Mouse (Mus musculus) bone marrow, adult 2 months (tissue): ENCODE data around the gene Myef2.

ENCODE experiments used
- CTCF ChIP-seq: fragments of 200-500 bp; IDR thresholded peaks from 2 replicates; pipeline ENCODE4 v1.5.1; 2011; ENCODE audit warnings: low read length, control low read depth; ENCODE audit not compliant: control insufficient read depth, insufficient read depth
- POLR2A ChIP-seq: fragments of 200-500 bp; IDR thresholded peaks from 2 replicates; pipeline ENCODE4 v1.6.1; 2011; ENCODE audit warnings: low read depth, mild to moderate bottlenecking, control low read depth, low read length, borderline replicate concordance; ENCODE audit not compliant: control insufficient read depth

- TF ChIP-seq CTCF (no peak), POLR2A (no peak)
Measured at GRCm38 (mm10) chr2:125126792-125127191, 3.3 kb upstream of the Myef2 start.
